Mouse (Mus musculus) myocyte (in vitro differentiated cells): ENCODE measurements around the gene Cgnl1. TPM values are rescaled to one million over a fixed set of nuclear protein-coding genes. Genes with fewer than 3 reads are reported as not detected.

ENCODE experiments used
- H3K27me3 ChIP-seq: one replicate; pipeline ENCODE4 v1.6.1; 2011; ENCODE audit not compliant: control insufficient read depth, insufficient read depth, insufficient read length
- H3K36me3 ChIP-seq: one replicate; pipeline ENCODE4 v1.6.1; 2011; ENCODE audit not compliant: control insufficient read depth, insufficient read depth
- H3K4me2 ChIP-seq: one replicate; pipeline ENCODE4 v1.6.1; 2011; ENCODE audit warnings: low read depth, control low read depth
- H3K4me3 ChIP-seq: one replicate; pipeline ENCODE4 v1.5.1; 2011; ENCODE audit warnings: mild to moderate bottlenecking, control low read depth, moderate library complexity
- H3K79me2 ChIP-seq: one replicate; pipeline ENCODE4 v1.6.1; 2011; ENCODE audit not compliant: control insufficient read depth, insufficient read depth
- H3ac ChIP-seq: one replicate; pipeline ENCODE4 v1.6.1; 2011; ENCODE audit not compliant: control insufficient read depth, insufficient read length
- CEBPB ChIP-seq: IDR thresholded peaks from 2 replicates; pipeline ENCODE4 v1.6.1; 2011; ENCODE audit warnings: mild to moderate bottlenecking, moderate library complexity; ENCODE audit not compliant: poor library complexity, insufficient read depth, severe bottlenecking
- E2F4 ChIP-seq: IDR thresholded peaks from one replicate; pipeline ENCODE4 v1.6.1; 2011; ENCODE audit warnings: mild to moderate bottlenecking, control low read depth, moderate library complexity; ENCODE audit not compliant: insufficient read depth
- MAX ChIP-seq: IDR thresholded peaks from one replicate; pipeline ENCODE4 v1.6.1; 2011; ENCODE audit warnings: low read depth, mild to moderate bottlenecking, control low read depth
- MYOD1 ChIP-seq, 3 experiments: IDR thresholded peaks; one replicate each; pipeline ENCODE4 v1.6.1; 2011; ENCODE audit warnings: control low read depth in 2 of 3, low read depth in 2 of 3, mild to moderate bottlenecking in 2 of 3, moderate library complexity in 1 of 3; ENCODE audit not compliant: insufficient read length in 2 of 3, control insufficient read depth in 1 of 3
- MYOG ChIP-seq, 3 experiments: IDR thresholded peaks; one replicate each; pipeline ENCODE4 v1.6.1; 2011; ENCODE audit warnings: control low read depth in 2 of 3, low read depth in 2 of 3, mild to moderate bottlenecking in 2 of 3; ENCODE audit not compliant: insufficient read length in 2 of 3, control insufficient read depth in 1 of 3, insufficient read depth in 1 of 3
- POLR2A ChIP-seq: IDR thresholded peaks from one replicate; pipeline ENCODE4 v1.6.1; 2011; ENCODE audit warnings: low read depth, mild to moderate bottlenecking, control low read depth, moderate library complexity; ENCODE audit not compliant: insufficient read length
- POLR2AphosphoS2 ChIP-seq: IDR thresholded peaks from one replicate; pipeline ENCODE4 v1.6.1; 2011; ENCODE audit warnings: low read depth, control low read depth; ENCODE audit not compliant: insufficient read length
- REST ChIP-seq: IDR thresholded peaks from one replicate; pipeline ENCODE4 v1.6.1; 2011; ENCODE audit warnings: mild to moderate bottlenecking, control low read depth, moderate library complexity; ENCODE audit not compliant: insufficient read depth, insufficient read length
- SRF ChIP-seq: IDR thresholded peaks from one replicate; pipeline ENCODE4 v1.6.1; 2011; ENCODE audit warnings: low read depth; ENCODE audit not compliant: control insufficient read depth, insufficient read length
- TCF12 ChIP-seq: IDR thresholded peaks from one replicate; pipeline ENCODE4 v1.6.1; 2011; ENCODE audit warnings: mild to moderate bottlenecking, control low read depth; ENCODE audit not compliant: poor library complexity, insufficient read depth, severe bottlenecking
- TCF3 ChIP-seq: IDR thresholded peaks from one replicate; pipeline ENCODE4 v1.6.1; 2011; ENCODE audit warnings: low read depth, control low read depth; ENCODE audit not compliant: insufficient read length
- USF1 ChIP-seq: IDR thresholded peaks from one replicate; pipeline ENCODE4 v1.6.1; 2011; ENCODE audit warnings: low read depth, mild to moderate bottlenecking, control low read depth, moderate library complexity
- polyA plus RNA-seq: library from polyadenylated mRNA; unstranded; fragments of >200 nt; fragmentation: generic; extraction: Trizol; gene quantifications from one replicate; pipeline ENCODE4 v1.2.1, GENCODE M21; 2012; ENCODE audit warnings: missing spikeins

Cgnl1 gene
- polyA plus RNA-seq, 1 experiment: 3.7 TPM

GRCm38 (mm10) chr9:71638198-71638597, 133.2 kb downstream of the Cgnl1 start:
- no peak for TF ChIP-seq SRF
- no peak for TF ChIP-seq MAX
- TF ChIP-seq TCF12: no peak
- no peak for TF ChIP-seq E2F4
- TF ChIP-seq USF1: no peak
- no peak for TF ChIP-seq MYOG (IDR thresholded peaks at IDR 0.05; ENCODE audit: control insufficient read depth in 1 of 3, insufficient read depth in 1 of 3, insufficient read length in 2 of 3, low read depth in 2 of 3)
- no peak for TF ChIP-seq CEBPB
- TF ChIP-seq REST: no peak
- no peaks in the 10 kb centered on the region for H3K79me2 ChIP-seq
- no peak overlapping the region for H3K4me3 ChIP-seq
- no peak overlapping the region for H3ac ChIP-seq
- H3K4me2 ChIP-seq: no peak overlapping the region
- H3K36me3 ChIP-seq: no peaks in the 10 kb centered on the region
- no peaks in the 10 kb centered on the region for H3K27me3 ChIP-seq

GRCm38 (mm10) chr9:71636854-71637253, 134.5 kb downstream of the Cgnl1 start:
- H3K36me3 ChIP-seq: no peaks in the 10 kb centered on the region
- TF ChIP-seq POLR2AphosphoS2 (no peak), E2F4 (no peak), USF1 (no peak), TCF12 (peak; percentile 56), MAX (no peak), CEBPB (no peak), SRF (no peak), REST (no peak), TCF3 (peak; percentile 33), MYOG (IDR thresholded peaks at IDR 0.05; ENCODE audit: control insufficient read depth in 1 of 3, insufficient read depth in 1 of 3, insufficient read length in 2 of 3, low read depth in 2 of 3) (peak in 2 of 3 experiments; percentile 85 to 92), POLR2A (no peak), MYOD1 (IDR thresholded peaks at IDR 0.05; ENCODE audit: control insufficient read depth in 1 of 3, insufficient read length in 2 of 3, low read depth in 2 of 3) (peak in 2 of 3 experiments; percentile 92 to 93)
- H3K27me3 ChIP-seq: no peaks in the 10 kb centered on the region

GRCm38 (mm10) chr9:71635627-71636026, 135.8 kb downstream of the Cgnl1 start:
- Histone ChIP-seq H3K79me2 (no peaks in the 10 kb centered on the region), H3ac (no peak overlapping the region), H3K27me3 (no peaks in the 10 kb centered on the region), H3K4me3 (no peak overlapping the region), H3K4me2 (no peak overlapping the region), H3K36me3 (no peaks in the 10 kb centered on the region)
- TF ChIP-seq REST (no peak), USF1 (no peak), MYOD1 (IDR thresholded peaks at IDR 0.05; ENCODE audit: control insufficient read depth in 1 of 3, insufficient read length in 2 of 3, low read depth in 2 of 3) (no peak), MAX (no peak), SRF (no peak), E2F4 (no peak), POLR2A (no peak), CEBPB (no peak), POLR2AphosphoS2 (no peak), TCF12 (no peak), TCF3 (no peak), MYOG (IDR thresholded peaks at IDR 0.05; ENCODE audit: control insufficient read depth in 1 of 3, insufficient read depth in 1 of 3, insufficient read length in 2 of 3, low read depth in 2 of 3) (no peak)

More at GRCm38 (mm10) chr9:71636854-71637253, 134.5 kb downstream of the Cgnl1 start:
- no peak overlapping the region for H3K4me2 ChIP-seq
- H3K79me2 ChIP-seq: no peaks in the 10 kb centered on the region
- no peak overlapping the region for H3ac ChIP-seq
- no peak overlapping the region for H3K4me3 ChIP-seq

GRCm38 (mm10) chr9:71634916-71635315, 136.5 kb downstream of the Cgnl1 start:
- Histone ChIP-seq H3K36me3 (no peaks in the 10 kb centered on the region), H3K4me3 (no peak overlapping the region), H3K4me2 (no peak overlapping the region), H3K79me2 (no peaks in the 10 kb centered on the region), H3ac (no peak overlapping the region), H3K27me3 (no peaks in the 10 kb centered on the region)
- TF ChIP-seq MYOD1 (IDR thresholded peaks at IDR 0.05; ENCODE audit: control insufficient read depth in 1 of 3, insufficient read length in 2 of 3, low read depth in 2 of 3) (no peak), POLR2AphosphoS2 (no peak), MAX (no peak)

GRCm38 (mm10) chr9:71628921-71629320, 142.5 kb downstream of the Cgnl1 start:
- Histone ChIP-seq H3K4me2 (no peak overlapping the region), H3K79me2 (no peaks in the 10 kb centered on the region), H3ac (no peak overlapping the region), H3K4me3 (no peak overlapping the region), H3K27me3 (no peaks in the 10 kb centered on the region), H3K36me3 (no peaks in the 10 kb centered on the region)
- TF ChIP-seq TCF3: no peak
- no peak for TF ChIP-seq CEBPB
- no peak for TF ChIP-seq SRF
- no peak for TF ChIP-seq POLR2AphosphoS2
- TF ChIP-seq TCF12: no peak
- no peak for TF ChIP-seq POLR2A
